Mouse (Mus musculus): ENCODE data around the gene Ttc28.

GRCm38 (mm10) chr5:110916241-110916640 is 36.6 kb downstream of the Ttc28 start:
- TF ChIP-seq CTCF (IDR thresholded peaks at IDR 0.05; ENCODE audit: borderline replicate concordance, insufficient read depth, low read depth, low read length) (no peak), POLR2A (IDR thresholded peaks at IDR 0.05; ENCODE audit: borderline replicate concordance, insufficient read depth, low read length) (no peak)
